Mouse (Mus musculus): ENCODE measurements around the gene Tmem131l. TPM values are rescaled to one million over a fixed set of nuclear protein-coding genes. Genes with fewer than 3 reads are reported as not detected.

Gene Tmem131l
- polyA plus RNA-seq (2015; fragmentation: Illumina TruSeq; extraction: RNeasy Lipid Tissue Mini Kit (QIAGEN cat#74804); ENCODE audit: insufficient read depth, low read depth, low replicate concordance), result 31.6 TPM

GRCm38 (mm10) chr3:84039646-84040475 is at the start of gene Tmem131l:
Gene Tmem131l, minus strand, starts transcription at chr3:84040175.

Other genes starting within 250 kb of the Tmem131l start
- 2.5 TPM for gene Tlr2, start 198.4 kb downstream of the Tmem131l start, polyA plus RNA-seq (2015; fragmentation: Illumina TruSeq; extraction: RNeasy Lipid Tissue Mini Kit (QIAGEN cat#74804); ENCODE audit: insufficient read depth, low read depth, low replicate concordance)
- gene Mnd1, start 115.6 kb upstream of the Tmem131l start, polyA plus RNA-seq (2015; fragmentation: Illumina TruSeq; extraction: RNeasy Lipid Tissue Mini Kit (QIAGEN cat#74804); ENCODE audit: insufficient read depth, low read depth, low replicate concordance), result 3.1 TPM
- gene Gm6525, start 133.9 kb upstream of the Tmem131l start, polyA plus RNA-seq (2015; fragmentation: Illumina TruSeq; extraction: RNeasy Lipid Tissue Mini Kit (QIAGEN cat#74804); ENCODE audit: insufficient read depth, low read depth, low replicate concordance), result not detected